Mouse (Mus musculus): ENCODE results near the gene Acadl. TPM values are rescaled to one million over a fixed set of nuclear protein-coding genes. Genes with fewer than 3 reads are reported as not detected.

Gene Acadl
- polyA plus RNA-seq, 1 experiment, result 5.3 TPM

GRCm38 (mm10) chr1:66792838-66793466 is 70.1 kb downstream of the Acadl start:
- H3K4me1 ChIP-seq (ENCODE audit: control insufficient read depth, insufficient read depth, low read length), result no peaks in the 10 kb centered on the region
- no peaks in the 10 kb centered on the region; the same call in 1 of the 2 replicates for H3K36me3 ChIP-seq (ENCODE audit: control insufficient read depth, insufficient read depth, low read length)
- H3K4me3 ChIP-seq (ENCODE audit: control insufficient read depth, low read depth, low read length), result no peak overlapping the region
- no peaks in the 10 kb centered on the region for H3K27me3 ChIP-seq (ENCODE audit: control insufficient read depth, insufficient read depth, low read length)
- no peak for TF ChIP-seq CTCF (IDR thresholded peaks at IDR 0.05; ENCODE audit: control insufficient read depth, insufficient read depth, insufficient replicate concordance, low read depth, low read length)
- TF ChIP-seq POLR2A (IDR thresholded peaks at IDR 0.05; ENCODE audit: control insufficient read depth, low read depth, low read length), result no peak
- H3K27ac ChIP-seq (ENCODE audit: control insufficient read depth, insufficient read depth, low read depth, low read length), result no peak overlapping the region

GRCm38 (mm10) chr1:66782296-66782695 is 80.8 kb downstream of the Acadl start:
- TF ChIP-seq POLR2A (IDR thresholded peaks at IDR 0.05; ENCODE audit: control insufficient read depth, low read depth, low read length), result no peak
- TF ChIP-seq CTCF (IDR thresholded peaks at IDR 0.05; ENCODE audit: control insufficient read depth, insufficient read depth, insufficient replicate concordance, low read depth, low read length), result no peak
- H3K36me3 ChIP-seq (ENCODE audit: control insufficient read depth, insufficient read depth, low read length), result no peaks in the 10 kb centered on the region
- no peak overlapping the region for H3K4me3 ChIP-seq (ENCODE audit: control insufficient read depth, low read depth, low read length)

GRCm38 (mm10) chr1:66781027-66781426 is 82.0 kb downstream of the Acadl start:
- Histone ChIP-seq H3K27me3 (ENCODE audit: control insufficient read depth, insufficient read depth, low read length) (no peaks in the 10 kb centered on the region), H3K4me3 (ENCODE audit: control insufficient read depth, low read depth, low read length) (no peak overlapping the region), H3K4me1 (ENCODE audit: control insufficient read depth, insufficient read depth, low read length) (no peaks in the 10 kb centered on the region), H3K36me3 (ENCODE audit: control insufficient read depth, insufficient read depth, low read length) (no peaks in the 10 kb centered on the region), H3K27ac (ENCODE audit: control insufficient read depth, insufficient read depth, low read depth, low read length) (no peak overlapping the region)
- no peak for TF ChIP-seq POLR2A (IDR thresholded peaks at IDR 0.05; ENCODE audit: control insufficient read depth, low read depth, low read length)
- TF ChIP-seq CTCF (IDR thresholded peaks at IDR 0.05; ENCODE audit: control insufficient read depth, insufficient read depth, insufficient replicate concordance, low read depth, low read length), result no peak

More at GRCm38 (mm10) chr1:66782296-66782695, 80.8 kb downstream of the Acadl start:
- H3K27me3 ChIP-seq (ENCODE audit: control insufficient read depth, insufficient read depth, low read length), result no peaks in the 10 kb centered on the region
- H3K27ac ChIP-seq (ENCODE audit: control insufficient read depth, insufficient read depth, low read depth, low read length), result no peak overlapping the region
- no peaks in the 10 kb centered on the region for H3K4me1 ChIP-seq (ENCODE audit: control insufficient read depth, insufficient read depth, low read length)

Other genes with a start within 250 kb of the Acadl start
- 6.7 and 7.0 TPM in 2 replicates for gene Rpe, start 162.4 kb downstream of the Acadl start, polyA plus RNA-seq (2012; rRNA removed)
- gene Kansl1l, start 45.7 kb downstream of the Acadl start, polyA plus RNA-seq (2012; rRNA removed), result 13.1 and 16.3 TPM in 2 replicates
- 0.37 and 0.65 TPM in 2 replicates for gene Myl1, start 82.1 kb upstream of the Acadl start, polyA plus RNA-seq (2012; rRNA removed)
- 787 and 799 TPM in 2 replicates for gene Lancl1, start 175.6 kb upstream of the Acadl start, polyA plus RNA-seq (2012; rRNA removed)

All from testis, adult 2 months (tissue).